Mouse (Mus musculus) lung, embryonic 16.5 days (tissue): ENCODE data around the gene Ino80e. TPM values are rescaled to one million over a fixed set of nuclear protein-coding genes. Genes with fewer than 3 reads are reported as not detected.
"Not testable (repeated sequence)": the region's sequence is repeated elsewhere in the genome, so short reads cannot be mapped to it uniquely, and the experiment has no call there.

Experiments
- ATAC-seq: fragments of 200-750 bp; cut with Nextera tagmentation; 2 replicates; pipeline ENCODE4 v1.8.0; 2017; ENCODE audit warnings: low read depth, mild to moderate bottlenecking, moderate library complexity
- H3K27ac ChIP-seq: fragments of 300-500 bp; sonication (generic); 2 replicates; pipeline ENCODE4 v1.5.1; 2014; ENCODE audit warnings: mild to moderate bottlenecking, control low read depth, low read length
- H3K27me3 ChIP-seq: fragments of 300-500 bp; sonication (generic); 2 replicates; pipeline ENCODE4 v1.6.1; 2014; ENCODE audit warnings: low read depth, low read length, mixed read lengths; ENCODE audit not compliant: control insufficient read depth, insufficient read depth
- H3K36me3 ChIP-seq: fragments of 300-500 bp; sonication (generic); 2 replicates; pipeline ENCODE4 v1.6.1; 2014; ENCODE audit warnings: low read length; ENCODE audit not compliant: control insufficient read depth, insufficient read depth
- H3K4me1 ChIP-seq: fragments of 300-500 bp; sonication (generic); replicated peaks from 2 replicates; pipeline ENCODE4 v1.6.1; 2014; ENCODE audit warnings: low read length, mixed read lengths; ENCODE audit not compliant: control insufficient read depth, insufficient read depth
- H3K4me2 ChIP-seq: fragments of 300-500 bp; sonication (generic); 2 replicates; pipeline ENCODE4 v1.6.1; 2014; ENCODE audit warnings: low read depth, low read length, control low read depth
- H3K4me3 ChIP-seq: fragments of 300-500 bp; sonication (generic); 2 replicates; pipeline ENCODE4 v1.5.1; 2014; ENCODE audit warnings: mild to moderate bottlenecking, low read length, control low read depth
- H3K9ac ChIP-seq: fragments of 300-500 bp; sonication (generic); 2 replicates; pipeline ENCODE4 v1.6.1; 2014; ENCODE audit warnings: low read length, control low read depth
- H3K9me3 ChIP-seq: fragments of 300-500 bp; sonication (generic); 2 replicates; pipeline ENCODE4 v1.6.1; 2016; ENCODE audit warnings: low read length; ENCODE audit not compliant: control insufficient read depth
- WGBS: fragments of 180-500 bp; shearing (Covaris S2); extraction: QIAGEN DNeasy Blood & Tissue Kit; methylation state at CpG from one replicate; pipeline ENCODE4 v1.1.7; 2014; 5-methylcytosine and 5-hydroxymethylcytosine counted together
- polyA plus RNA-seq: library from polyadenylated mRNA; unstranded; fragments of >200 nt; fragmentation: Nextera tagmentation; extraction: Ambion mirVana; gene quantifications from 2 replicates; pipeline ENCODE4 v1.2.1, GENCODE M21; 2015

The Ino80e gene
- polyA plus RNA-seq: 76.5 and 89.3 TPM in 2 replicates

DNA sequence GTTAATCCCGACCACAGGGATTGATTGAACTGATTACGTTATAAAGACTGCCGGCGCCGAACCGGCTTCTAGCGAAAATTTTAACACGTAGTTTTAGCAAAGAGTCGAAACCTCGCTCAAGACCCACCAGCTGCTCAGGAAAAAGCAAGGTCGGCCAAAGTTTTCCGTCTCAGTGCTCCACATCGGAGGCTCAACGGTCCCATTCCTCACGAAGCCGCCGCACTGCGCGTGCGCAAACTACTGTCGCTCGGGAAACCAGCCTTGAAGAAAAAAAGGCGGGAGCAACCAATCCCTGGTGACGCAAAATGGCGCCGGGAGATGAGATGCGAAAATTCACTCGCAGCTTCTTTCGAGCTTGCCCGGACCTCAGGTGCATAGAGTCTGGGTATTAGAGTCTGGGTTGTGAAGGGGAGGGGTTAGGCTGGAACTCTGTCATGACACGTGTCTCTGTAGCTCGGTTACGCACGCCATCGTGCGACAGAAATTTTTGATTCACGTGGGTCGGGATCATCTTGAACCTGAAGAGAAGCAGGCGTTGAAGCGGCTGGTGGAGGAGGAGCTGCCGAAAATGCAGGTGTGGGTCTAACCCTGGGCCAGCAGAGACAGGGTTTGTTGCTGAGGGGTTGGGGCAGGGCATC, at the start of gene Ino80e:
TSS of gene Ino80e (minus strand) at position 231 of the 638 bp plus-strand sequence.
- peak within 1 kb of the TSS; percentile 83 for H3K4me2 ChIP-seq
- WGBS: under 1% methylated on average over 41 of the region's 41 CpGs
- H3K9ac ChIP-seq: peak within 1 kb of the TSS; percentile 77
- no peaks in the 10 kb centered on the region for H3K27me3 ChIP-seq
- peak; percentile 79 for ATAC-seq
- peaks cover 23% of the 10 kb centered on the region for H3K4me1 ChIP-seq
- peak within 1 kb of the TSS; percentile 79 for H3K27ac ChIP-seq
- no peaks in the 10 kb centered on the region for H3K9me3 ChIP-seq
- H3K4me3 ChIP-seq: peak within 1 kb of the TSS; percentile 69
- H3K36me3 ChIP-seq: peaks cover 26% of the 10 kb centered on the region

DNA sequence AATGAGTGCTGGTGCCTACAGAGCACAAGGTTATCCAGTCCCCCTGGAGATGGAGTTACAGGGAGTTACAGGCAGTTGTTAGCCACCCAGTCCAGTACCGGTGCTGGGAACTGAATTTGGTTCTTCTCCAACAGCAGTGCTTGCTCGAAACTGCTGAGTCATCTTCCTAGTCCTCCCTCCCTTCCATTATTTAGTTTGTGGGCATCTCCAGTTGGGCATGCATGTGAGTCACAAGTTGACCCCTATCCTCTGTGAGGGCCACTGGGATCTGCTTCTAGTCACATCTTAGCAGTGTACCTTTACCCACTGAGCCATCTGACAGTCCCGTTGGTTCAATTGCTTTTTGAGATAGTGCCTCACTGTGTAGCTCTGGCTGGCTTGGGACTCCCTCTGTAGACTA, 43.4 kb upstream of the Ino80e start:
- no peak overlapping the region for H3K9ac ChIP-seq

DNA sequence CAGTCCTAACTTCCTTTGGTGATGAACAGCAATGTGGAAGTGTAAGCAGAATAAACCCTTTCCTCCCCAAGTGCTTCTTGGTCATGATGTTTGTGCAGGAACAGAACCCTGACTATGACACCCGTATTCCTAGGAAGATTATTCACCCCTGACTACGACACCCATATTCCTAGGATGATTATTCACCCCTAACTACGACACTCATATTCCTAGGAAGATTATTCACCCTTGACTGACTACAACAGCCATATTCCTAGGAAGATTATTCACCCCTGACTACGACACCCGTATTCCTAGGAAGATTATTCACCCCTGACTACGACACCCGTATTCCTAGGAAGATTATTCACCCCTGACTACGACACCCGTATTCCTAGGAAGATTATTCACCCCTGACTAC, 37.6 kb upstream of the Ino80e start:
- not testable (repeated sequence) for H3K4me3 ChIP-seq, ATAC-seq, H3K27ac ChIP-seq, H3K27me3 ChIP-seq, H3K4me1 ChIP-seq, H3K36me3 ChIP-seq, H3K9ac ChIP-seq, H3K4me2 ChIP-seq, H3K9me3 ChIP-seq
- 95% methylated on average over 7 of the region's 9 CpGs for WGBS

More for the DNA sequence above, 43.4 kb upstream of the Ino80e start:
- ATAC-seq: no peak
- Histone ChIP-seq H3K4me3 (no peak overlapping the region), H3K9me3 (no peaks in the 10 kb centered on the region), H3K4me2 (no peak overlapping the region), H3K27ac (no peak overlapping the region), H3K27me3 (no peaks in the 10 kb centered on the region), H3K36me3 (no peaks in the 10 kb centered on the region), H3K4me1 (no peaks in the 10 kb centered on the region)
- 64% methylated on average over 3 of the region's 3 CpGs for WGBS

DNA sequence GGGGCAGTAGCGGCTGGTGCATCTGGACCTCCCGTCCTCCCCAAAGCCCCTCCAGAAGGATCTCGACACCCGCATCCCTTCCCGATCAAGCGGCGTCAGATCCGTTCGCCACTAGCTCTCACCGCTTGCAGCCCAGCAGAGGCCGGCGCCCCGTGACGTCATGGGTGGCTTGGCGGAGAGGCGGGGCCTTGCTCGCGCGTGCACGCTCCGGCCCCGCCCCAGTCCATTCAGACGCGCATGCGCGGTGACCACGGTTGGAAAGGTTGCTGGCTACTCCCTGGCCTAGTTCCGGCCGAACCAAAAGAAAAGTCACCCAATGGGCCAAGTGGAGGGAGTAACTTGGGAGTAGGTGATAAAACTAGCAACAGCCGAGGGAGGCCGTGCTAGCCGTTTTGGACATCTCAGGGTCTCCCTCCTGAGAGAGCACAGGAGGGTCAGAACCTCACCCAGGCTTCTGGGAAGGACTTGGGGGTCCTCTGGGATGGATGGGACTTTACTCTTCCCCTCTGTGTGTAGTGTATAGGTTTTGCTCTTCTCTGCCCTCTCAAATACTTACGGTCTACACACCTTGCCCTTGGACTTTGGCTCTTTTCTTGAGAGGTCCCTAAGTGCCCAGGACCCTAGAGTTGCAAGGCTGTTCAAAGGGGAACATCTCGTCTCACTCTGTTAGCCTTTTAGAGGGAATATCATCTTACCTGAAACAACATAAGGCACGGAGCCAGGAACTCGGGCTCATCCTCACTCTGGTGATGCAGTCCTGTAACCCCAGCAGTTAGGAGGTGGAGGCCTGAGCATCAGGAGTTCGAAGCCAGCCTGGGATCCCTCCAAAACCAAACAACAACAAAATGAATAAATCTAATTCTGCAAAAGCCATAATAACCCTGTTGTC, 36.2 kb upstream of the Ino80e start:
- Histone ChIP-seq H3K9ac (peak overlapping the region; percentile 82), H3K9me3 (no peaks in the 10 kb centered on the region), H3K4me3 (peak overlapping the region; percentile 68), H3K4me1 (peaks cover 10% of the 10 kb centered on the region; the same call in 1 of the 2 replicates), H3K27ac (peak overlapping the region; percentile 65), H3K36me3 (no peaks in the 10 kb centered on the region), H3K27me3 (no peaks in the 10 kb centered on the region), H3K4me2 (peak overlapping the region; percentile 78)
- ATAC-seq: peak; percentile 98
- WGBS: 11% methylated on average over 37 of the region's 37 CpGs

DNA sequence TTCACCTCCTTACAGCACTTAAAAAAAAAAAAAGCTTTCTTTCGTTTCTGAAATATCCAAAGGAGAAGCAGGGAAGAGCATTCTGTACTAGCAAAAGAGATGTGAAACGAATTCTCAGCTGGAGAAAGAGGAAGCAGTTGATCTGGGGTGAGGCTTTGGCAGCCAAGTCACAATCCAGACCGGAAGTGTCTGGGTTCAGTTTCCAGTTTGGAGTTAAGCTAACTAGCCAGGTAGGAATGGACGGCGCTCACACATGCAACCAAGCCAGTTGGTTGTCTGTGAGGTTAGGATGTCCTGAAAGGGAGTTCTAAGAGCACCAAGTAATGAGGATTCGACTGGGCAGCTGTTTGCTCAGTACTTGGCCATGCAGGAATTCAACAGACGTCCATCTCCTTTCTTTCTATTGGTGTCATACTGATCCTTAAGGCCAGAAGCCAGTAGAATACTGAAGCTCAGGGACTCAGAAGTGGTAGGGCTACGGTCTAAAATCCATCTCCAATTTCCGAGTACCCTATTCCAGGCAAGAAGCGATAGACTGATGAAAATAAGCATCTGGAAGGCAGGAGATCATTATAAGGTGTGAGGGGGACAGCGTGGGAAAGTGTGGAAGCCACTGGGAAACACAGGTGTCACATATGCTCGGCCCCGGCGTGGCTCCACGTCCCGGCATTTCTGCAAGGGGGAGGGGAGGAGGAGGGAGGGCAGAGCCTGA, 35.4 kb upstream of the Ino80e start:
- 16% methylated on average over 14 of the region's 16 CpGs for WGBS
- Histone ChIP-seq H3K36me3 (no peaks in the 10 kb centered on the region), H3K9ac (peak overlapping the region; percentile 82), H3K4me2 (peak overlapping the region; percentile 78), H3K4me1 (peaks cover 10% of the 10 kb centered on the region; the same call in 1 of the 2 replicates), H3K27ac (peak overlapping the region; percentile 65), H3K9me3 (no peaks in the 10 kb centered on the region), H3K27me3 (no peaks in the 10 kb centered on the region), H3K4me3 (peak overlapping the region; percentile 68)
- peak; percentile 5; the same call in 1 of the 2 replicates for ATAC-seq

DNA sequence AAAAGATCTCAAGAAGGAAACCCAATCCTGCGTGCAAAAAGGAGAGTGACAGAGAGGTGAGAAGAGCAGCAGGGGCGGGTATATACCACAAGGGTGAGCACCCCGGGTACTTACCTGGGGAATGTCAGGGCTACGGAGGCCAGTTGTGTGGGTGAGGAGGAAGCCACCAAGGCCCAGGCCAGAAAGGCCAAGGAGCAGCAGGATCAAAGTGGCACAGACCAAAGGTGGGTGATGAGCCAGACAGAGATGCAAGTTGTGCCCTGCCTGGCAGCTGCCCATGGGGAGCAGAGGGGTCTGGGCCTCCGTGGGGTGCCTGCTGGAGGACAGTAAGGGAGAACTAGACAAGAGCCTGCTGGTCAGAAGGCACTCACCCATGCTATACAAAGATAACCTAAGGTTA, 34.7 kb upstream of the Ino80e start:
- Histone ChIP-seq H3K4me3 (no peak overlapping the region), H3K4me2 (peak overlapping the region; percentile 78), H3K36me3 (no peaks in the 10 kb centered on the region), H3K9me3 (no peaks in the 10 kb centered on the region), H3K27ac (no peak overlapping the region; the same call in 1 of the 2 replicates), H3K4me1 (peaks cover 10% of the 10 kb centered on the region; the same call in 1 of the 2 replicates), H3K27me3 (no peaks in the 10 kb centered on the region), H3K9ac (peak overlapping the region; percentile 82; the same call in 1 of the 2 replicates)
- 73% methylated on average over 5 of the region's 5 CpGs for WGBS
- no peak for ATAC-seq

DNA sequence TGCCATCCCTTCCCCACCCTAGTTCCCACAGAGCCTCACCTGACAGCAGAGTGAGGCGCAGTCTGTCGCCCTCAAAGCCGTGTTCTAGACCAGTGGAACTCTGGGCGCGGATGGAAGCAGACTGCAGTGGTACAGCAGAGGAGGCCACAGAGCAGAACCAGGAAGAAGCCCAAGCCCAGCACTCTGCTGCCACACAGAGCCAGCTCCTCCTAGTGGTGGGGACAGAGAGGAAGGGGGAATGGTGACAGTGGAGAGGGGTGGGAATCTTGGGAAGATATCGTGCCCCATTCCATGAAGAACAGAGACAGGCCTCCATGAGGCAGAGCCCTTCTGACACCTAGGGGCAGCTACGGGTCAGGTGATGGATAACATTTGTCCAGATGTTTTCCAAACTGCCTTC, 26.7 kb upstream of the Ino80e start:
- ATAC-seq: no peak
- Histone ChIP-seq H3K36me3 (peaks cover 6% of the 10 kb centered on the region), H3K9ac (no peak overlapping the region), H3K4me3 (no peak overlapping the region), H3K27ac (no peak overlapping the region), H3K4me2 (no peak overlapping the region), H3K4me1 (peaks cover 3% of the 10 kb centered on the region; the same call in 1 of the 2 replicates), H3K9me3 (no peaks in the 10 kb centered on the region), H3K27me3 (no peaks in the 10 kb centered on the region)
- WGBS: 43% methylated on average over 7 of the region's 7 CpGs

DNA sequence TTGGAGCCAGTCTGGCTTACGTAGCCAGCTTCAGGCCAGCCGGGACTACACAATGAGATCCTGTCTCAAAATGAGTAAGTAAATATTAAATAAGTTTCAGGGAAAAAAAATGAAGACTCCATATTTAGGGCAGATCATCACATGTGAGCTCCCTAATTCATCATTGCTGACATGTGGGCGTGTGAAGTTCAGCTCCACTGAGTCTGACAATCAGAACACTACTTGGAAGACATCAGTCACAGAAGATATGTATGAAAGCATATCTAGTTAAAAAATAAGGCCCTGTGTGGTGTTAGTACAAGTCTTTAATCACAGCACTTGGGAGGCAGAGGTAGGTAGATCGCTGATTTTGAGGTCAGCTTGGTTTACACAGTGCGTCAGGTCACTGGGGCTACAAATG, 25.1 kb upstream of the Ino80e start:
- WGBS: 61% methylated on average over 5 of the region's 5 CpGs
- no peak for ATAC-seq
- H3K27ac ChIP-seq: no peak overlapping the region

More for the DNA sequence above, 25.1 kb upstream of the Ino80e start:
- no peak overlapping the region for H3K4me2 ChIP-seq
- peaks cover 6% of the 10 kb centered on the region for H3K36me3 ChIP-seq
- H3K9ac ChIP-seq: no peak overlapping the region
- H3K27me3 ChIP-seq: no peaks in the 10 kb centered on the region
- H3K4me1 ChIP-seq: peaks cover 12% of the 10 kb centered on the region; the same call in 1 of the 2 replicates
- H3K9me3 ChIP-seq: no peaks in the 10 kb centered on the region
- H3K4me3 ChIP-seq: no peak overlapping the region
